Mouse (Mus musculus): ENCODE results near the gene Smim15. TPM values are rescaled to one million over a fixed set of nuclear protein-coding genes. Genes with fewer than 3 reads are reported as not detected.

Gene Smim15
- total RNA-seq, 1 experiment: 54.5 TPM

GRCm38 (mm10) chr13:108013110-108013509, 31.1 kb upstream of the Smim15 start:
- DNase-seq (ENCODE audit: low read depth, low spot score): no peak
- TF ChIP-seq HCFC1 (IDR thresholded peaks at IDR 0.05; ENCODE audit: borderline replicate concordance, insufficient read depth, low read length) (no peak), ZNF384 (IDR thresholded peaks at IDR 0.05; ENCODE audit: low read depth, low read length) (no peak), CHD2 (IDR thresholded peaks at IDR 0.05; ENCODE audit: low read depth, low read length) (no peak), ZC3H11A (IDR thresholded peaks at IDR 0.05; ENCODE audit: borderline replicate concordance, low read depth, low read length) (no peak), MAFK (IDR thresholded peaks at IDR 0.05; ENCODE audit: insufficient read depth, low read depth, low read length) (no peak)
- Histone ChIP-seq H3K27ac (ENCODE audit: insufficient read depth, low read depth, low read length, poor library complexity, severe bottlenecking) (no peak overlapping the region), H3K4me3 (ENCODE audit: insufficient read depth in 1 of 2, low read depth in 1 of 2, low read length in 2 of 2, poor library complexity in 1 of 2, severe bottlenecking in 1 of 2) (no peak overlapping the region), H3K9ac (ENCODE audit: insufficient read depth, low read depth, low read length, poor library complexity, severe bottlenecking) (no peak overlapping the region), H3K36me3 (ENCODE audit: control insufficient read depth, insufficient read depth, low read length, poor library complexity, severe bottlenecking) (no peaks in the 10 kb centered on the region), H3K4me1 (ENCODE audit: control insufficient read depth in 2 of 2, insufficient read depth in 2 of 2, low read length in 2 of 2, poor library complexity in 1 of 2) (no peaks in the 10 kb centered on the region), H3K9me3 (ENCODE audit: control insufficient read depth, insufficient read depth, low read depth, low read length) (no peaks in the 10 kb centered on the region)
- in situ Hi-C loops (cut with MboI; ENCODE audit: low sequenced_read_pairs in 2 of 2, unreplicated experiment in 2 of 2): no loop called here

- Histone ChIP-seq H3K9ac (ENCODE audit: insufficient read depth, low read depth, low read length, poor library complexity, severe bottlenecking) (no peak overlapping the region), H3K27ac (ENCODE audit: insufficient read depth, low read depth, low read length, poor library complexity, severe bottlenecking) (no peak overlapping the region), H3K4me3 (ENCODE audit: insufficient read depth in 1 of 2, low read depth in 1 of 2, low read length in 2 of 2, poor library complexity in 1 of 2, severe bottlenecking in 1 of 2) (no peak overlapping the region), H3K9me3 (ENCODE audit: control insufficient read depth, insufficient read depth, low read depth, low read length) (no peaks in the 10 kb centered on the region), H3K36me3 (ENCODE audit: control insufficient read depth, insufficient read depth, low read length, poor library complexity, severe bottlenecking) (no peaks in the 10 kb centered on the region), H3K4me1 (ENCODE audit: control insufficient read depth in 2 of 2, insufficient read depth in 2 of 2, low read length in 2 of 2, poor library complexity in 1 of 2) (no peaks in the 10 kb centered on the region)
- no peak for TF ChIP-seq MAFK (IDR thresholded peaks at IDR 0.05; ENCODE audit: insufficient read depth, low read depth, low read length)
- in situ Hi-C loops (cut with MboI; ENCODE audit: low sequenced_read_pairs in 2 of 2, unreplicated experiment in 2 of 2): no loop called here
- no peak for DNase-seq (ENCODE audit: low read depth, low spot score)
Observed at GRCm38 (mm10) chr13:108013839-108014238, 30.4 kb upstream of the Smim15 start.

- no peaks in the 10 kb centered on the region for H3K9me3 ChIP-seq (ENCODE audit: control insufficient read depth, insufficient read depth, low read depth, low read length)
- TF ChIP-seq HCFC1 (IDR thresholded peaks at IDR 0.05; ENCODE audit: borderline replicate concordance, insufficient read depth, low read length) (no peak), ZNF384 (IDR thresholded peaks at IDR 0.05; ENCODE audit: low read depth, low read length) (no peak), MAFK (IDR thresholded peaks at IDR 0.05; ENCODE audit: insufficient read depth, low read depth, low read length) (no peak), CHD2 (IDR thresholded peaks at IDR 0.05; ENCODE audit: low read depth, low read length) (no peak), ZC3H11A (IDR thresholded peaks at IDR 0.05; ENCODE audit: borderline replicate concordance, low read depth, low read length) (no peak)
- no peaks in the 10 kb centered on the region for H3K36me3 ChIP-seq (ENCODE audit: control insufficient read depth, insufficient read depth, low read length, poor library complexity, severe bottlenecking)
- no peak overlapping the region for H3K4me3 ChIP-seq (ENCODE audit: insufficient read depth in 1 of 2, low read depth in 1 of 2, low read length in 2 of 2, poor library complexity in 1 of 2, severe bottlenecking in 1 of 2)
- in situ Hi-C loops (cut with MboI; ENCODE audit: low sequenced_read_pairs in 2 of 2, unreplicated experiment in 2 of 2): no loop called here
- H3K4me1 ChIP-seq (ENCODE audit: control insufficient read depth in 2 of 2, insufficient read depth in 2 of 2, low read length in 2 of 2, poor library complexity in 1 of 2): no peaks in the 10 kb centered on the region
- no peak overlapping the region for H3K27ac ChIP-seq (ENCODE audit: insufficient read depth, low read depth, low read length, poor library complexity, severe bottlenecking)
- no peak for DNase-seq (ENCODE audit: low read depth, low spot score)
- no peak overlapping the region for H3K9ac ChIP-seq (ENCODE audit: insufficient read depth, low read depth, low read length, poor library complexity, severe bottlenecking)
Observed at GRCm38 (mm10) chr13:108015166-108015565, 29.1 kb upstream of the Smim15 start.

GRCm38 (mm10) chr13:108017349-108017748, 26.9 kb upstream of the Smim15 start:
- Histone ChIP-seq H3K9me3 (ENCODE audit: control insufficient read depth, insufficient read depth, low read depth, low read length) (no peaks in the 10 kb centered on the region), H3K4me3 (ENCODE audit: insufficient read depth in 1 of 2, low read depth in 1 of 2, low read length in 2 of 2, poor library complexity in 1 of 2, severe bottlenecking in 1 of 2) (no peak overlapping the region), H3K4me1 (ENCODE audit: control insufficient read depth in 2 of 2, insufficient read depth in 2 of 2, low read length in 2 of 2, poor library complexity in 1 of 2) (no peaks in the 10 kb centered on the region), H3K36me3 (ENCODE audit: control insufficient read depth, insufficient read depth, low read length, poor library complexity, severe bottlenecking) (no peaks in the 10 kb centered on the region), H3K27ac (ENCODE audit: insufficient read depth, low read depth, low read length, poor library complexity, severe bottlenecking) (no peak overlapping the region), H3K9ac (ENCODE audit: insufficient read depth, low read depth, low read length, poor library complexity, severe bottlenecking) (no peak overlapping the region)
- DNase-seq (ENCODE audit: low read depth, low spot score): no peak
- TF ChIP-seq HCFC1 (IDR thresholded peaks at IDR 0.05; ENCODE audit: borderline replicate concordance, insufficient read depth, low read length): no peak
- TF ChIP-seq CHD2 (IDR thresholded peaks at IDR 0.05; ENCODE audit: low read depth, low read length): no peak
- no peak for TF ChIP-seq MAFK (IDR thresholded peaks at IDR 0.05; ENCODE audit: insufficient read depth, low read depth, low read length)
- no peak for TF ChIP-seq ZC3H11A (IDR thresholded peaks at IDR 0.05; ENCODE audit: borderline replicate concordance, low read depth, low read length)
- no peak for TF ChIP-seq ZNF384 (IDR thresholded peaks at IDR 0.05; ENCODE audit: low read depth, low read length)
- in situ Hi-C loops (cut with MboI; ENCODE audit: low sequenced_read_pairs in 2 of 2, unreplicated experiment in 2 of 2): no loop called here

GRCm38 (mm10) chr13:108025802-108026201, 18.4 kb upstream of the Smim15 start:
- TF ChIP-seq ZNF384 (IDR thresholded peaks at IDR 0.05; ENCODE audit: low read depth, low read length) (no peak), CHD2 (IDR thresholded peaks at IDR 0.05; ENCODE audit: low read depth, low read length) (no peak), HCFC1 (IDR thresholded peaks at IDR 0.05; ENCODE audit: borderline replicate concordance, insufficient read depth, low read length) (no peak), MAFK (IDR thresholded peaks at IDR 0.05; ENCODE audit: insufficient read depth, low read depth, low read length) (no peak), ZC3H11A (IDR thresholded peaks at IDR 0.05; ENCODE audit: borderline replicate concordance, low read depth, low read length) (no peak)
- no peak overlapping the region for H3K9ac ChIP-seq (ENCODE audit: insufficient read depth, low read depth, low read length, poor library complexity, severe bottlenecking)
- no peaks in the 10 kb centered on the region for H3K4me1 ChIP-seq (ENCODE audit: control insufficient read depth in 2 of 2, insufficient read depth in 2 of 2, low read length in 2 of 2, poor library complexity in 1 of 2)
- in situ Hi-C loops (cut with MboI; ENCODE audit: low sequenced_read_pairs in 2 of 2, unreplicated experiment in 2 of 2): no loop called here
- H3K9me3 ChIP-seq (ENCODE audit: control insufficient read depth, insufficient read depth, low read depth, low read length): no peaks in the 10 kb centered on the region
- no peaks in the 10 kb centered on the region for H3K36me3 ChIP-seq (ENCODE audit: control insufficient read depth, insufficient read depth, low read length, poor library complexity, severe bottlenecking)
- H3K27ac ChIP-seq (ENCODE audit: insufficient read depth, low read depth, low read length, poor library complexity, severe bottlenecking): no peak overlapping the region
- no peak overlapping the region for H3K4me3 ChIP-seq (ENCODE audit: insufficient read depth in 1 of 2, low read depth in 1 of 2, low read length in 2 of 2, poor library complexity in 1 of 2, severe bottlenecking in 1 of 2)
- DNase-seq (ENCODE audit: low read depth, low spot score): no peak

Data from ES-E14 (cell line).